Mouse (Mus musculus): ENCODE results near the gene Polr2g. TPM values are rescaled to one million over a fixed set of nuclear protein-coding genes. Genes with fewer than 3 reads are reported as not detected.
A peak's percentile ranks its signal among the peaks of the same experiment; 100 is the strongest.

Polr2g gene
- 184 and 194 TPM in 2 replicates for polyA plus RNA-seq (2014; fragmentation: Nextera tagmentation; extraction: Ambion mirVana)

GRCm38 (mm10) chr19:8798264-8798946, at the start of gene Polr2g:
Gene Polr2g, minus strand, starts transcription at chr19:8798577.
- ATAC-seq (ENCODE audit: low FRiP score): peak; percentile 72
- DNase-seq (ENCODE audit: low spot score): peak; percentile 95
- 2% methylated on average over 25 of the region's 25 CpGs for WGBS

GRCm38 (mm10) chr19:8844371-8845129, 46.2 kb upstream of the Polr2g start:
- WGBS: 73% methylated on average over 5 of the region's 5 CpGs
- Histone ChIP-seq H3K4me1 (replicated peaks; ENCODE audit: control insufficient read depth, insufficient read depth, low read length) (peaks cover 6% of the 10 kb centered on the region; the same call in 1 of the 2 replicates), H3K4me3 (ENCODE audit: low read depth, low read length) (no peak overlapping the region), H3K9me3 (ENCODE audit: control insufficient read depth, low read length) (no peaks in the 10 kb centered on the region), H3K9ac (ENCODE audit: low read depth, low read length) (no peak overlapping the region), H3K4me2 (replicated peaks; ENCODE audit: low read depth, low read length) (no peak overlapping the region), H3K27me3 (ENCODE audit: control insufficient read depth, insufficient read depth, low read length) (no peaks in the 10 kb centered on the region), H3K27ac (ENCODE audit: low read depth, low read length) (no peak overlapping the region), H3K36me3 (ENCODE audit: control insufficient read depth, insufficient read depth, low read length) (0 out of 2 replicates have a peak, but pooled peaks cover 9% of the 10 kb centered on the region)
- DNase-seq (ENCODE audit: low spot score): peak; percentile 86
- no peak for ATAC-seq (ENCODE audit: low FRiP score)

More at GRCm38 (mm10) chr19:8798264-8798946, at the start of gene Polr2g:
- Histone ChIP-seq H3K4me1 (replicated peaks; ENCODE audit: control insufficient read depth, insufficient read depth, low read length) (no peaks in the 10 kb centered on the region), H3K27ac (ENCODE audit: low read depth, low read length) (peak within 1 kb of the TSS; percentile 55; the same call in 1 of the 2 replicates), H3K36me3 (ENCODE audit: control insufficient read depth, insufficient read depth, low read length) (peaks cover 8% of the 10 kb centered on the region), H3K4me3 (ENCODE audit: low read depth, low read length) (peak within 1 kb of the TSS; percentile 64), H3K4me2 (replicated peaks; ENCODE audit: low read depth, low read length) (peak within 1 kb of the TSS; percentile 87), H3K9ac (ENCODE audit: low read depth, low read length) (peak within 1 kb of the TSS; percentile 75), H3K9me3 (ENCODE audit: control insufficient read depth, low read length) (no peaks in the 10 kb centered on the region), H3K27me3 (ENCODE audit: control insufficient read depth, insufficient read depth, low read length) (no peaks in the 10 kb centered on the region)

GRCm38 (mm10) chr19:8842961-8843360, 44.6 kb upstream of the Polr2g start:
- Histone ChIP-seq H3K4me2 (replicated peaks; ENCODE audit: low read depth, low read length) (no peak overlapping the region), H3K27me3 (ENCODE audit: control insufficient read depth, insufficient read depth, low read length) (no peaks in the 10 kb centered on the region), H3K4me3 (ENCODE audit: low read depth, low read length) (no peak overlapping the region), H3K27ac (ENCODE audit: low read depth, low read length) (no peak overlapping the region), H3K9ac (ENCODE audit: low read depth, low read length) (no peak overlapping the region), H3K9me3 (ENCODE audit: control insufficient read depth, low read length) (no peaks in the 10 kb centered on the region), H3K4me1 (replicated peaks; ENCODE audit: control insufficient read depth, insufficient read depth, low read length) (peaks cover 6% of the 10 kb centered on the region; the same call in 1 of the 2 replicates), H3K36me3 (ENCODE audit: control insufficient read depth, insufficient read depth, low read length) (0 out of 2 replicates have a peak, but pooled peaks cover 9% of the 10 kb centered on the region)
- no peak for DNase-seq (ENCODE audit: low spot score)
- WGBS: 91% methylated on average over 6 of the region's 6 CpGs
- ATAC-seq (ENCODE audit: low FRiP score): no peak

- Histone ChIP-seq H3K27me3 (ENCODE audit: control insufficient read depth, insufficient read depth, low read length) (no peaks in the 10 kb centered on the region), H3K4me3 (ENCODE audit: low read depth, low read length) (peak overlapping the region; percentile 48; the same call in 1 of the 2 replicates), H3K9ac (ENCODE audit: low read depth, low read length) (no peak overlapping the region), H3K27ac (ENCODE audit: low read depth, low read length) (0 out of 2 replicates have a peak overlapping the region, but pooled peaks have one; percentile 97), H3K9me3 (ENCODE audit: control insufficient read depth, low read length) (no peaks in the 10 kb centered on the region), H3K36me3 (ENCODE audit: control insufficient read depth, insufficient read depth, low read length) (no peaks in the 10 kb centered on the region), H3K4me1 (replicated peaks; ENCODE audit: control insufficient read depth, insufficient read depth, low read length) (peaks cover 6% of the 10 kb centered on the region; the same call in 1 of the 2 replicates), H3K4me2 (replicated peaks; ENCODE audit: low read depth, low read length) (peak overlapping the region; percentile 82)
- DNase-seq (ENCODE audit: low spot score): no peak
- no peak for ATAC-seq (ENCODE audit: low FRiP score)
- 92% methylated on average over 7 of the region's 7 CpGs for WGBS
Observed at GRCm38 (mm10) chr19:8841012-8841411, 42.6 kb upstream of the Polr2g start.

- peak; percentile 74 for DNase-seq (ENCODE audit: low spot score)
- no peaks in the 10 kb centered on the region for H3K36me3 ChIP-seq (ENCODE audit: control insufficient read depth, insufficient read depth, low read length)
- H3K9me3 ChIP-seq (ENCODE audit: control insufficient read depth, low read length): no peaks in the 10 kb centered on the region
- WGBS: 20% methylated on average over 29 of the region's 29 CpGs
- peak overlapping the region; percentile 56 for H3K9ac ChIP-seq (ENCODE audit: low read depth, low read length)
- no peaks in the 10 kb centered on the region for H3K27me3 ChIP-seq (ENCODE audit: control insufficient read depth, insufficient read depth, low read length)
- peaks cover 6% of the 10 kb centered on the region; the same call in 1 of the 2 replicates for H3K4me1 ChIP-seq (replicated peaks; ENCODE audit: control insufficient read depth, insufficient read depth, low read length)
- H3K27ac ChIP-seq (ENCODE audit: low read depth, low read length): peak overlapping the region; percentile 97
- H3K4me2 ChIP-seq (replicated peaks; ENCODE audit: low read depth, low read length): peak overlapping the region; percentile 82
- ATAC-seq (ENCODE audit: low FRiP score): peak; percentile 29
- peak overlapping the region; percentile 48 for H3K4me3 ChIP-seq (ENCODE audit: low read depth, low read length)
Observed at GRCm38 (mm10) chr19:8839908-8840791, 41.8 kb upstream of the Polr2g start.

GRCm38 (mm10) chr19:8839103-8839907, 40.9 kb upstream of the Polr2g start, which contains the start of gene Gng3:
Gene Gng3, minus strand, starts transcription at chr19:8839194.
- peaks cover 6% of the 10 kb centered on the region; the same call in 1 of the 2 replicates for H3K4me1 ChIP-seq (replicated peaks; ENCODE audit: control insufficient read depth, insufficient read depth, low read length)
- H3K9ac ChIP-seq (ENCODE audit: low read depth, low read length): peak within 1 kb of the TSS; percentile 76
- H3K9me3 ChIP-seq (ENCODE audit: control insufficient read depth, low read length): no peaks in the 10 kb centered on the region
- WGBS: 40% methylated on average over 11 of the region's 11 CpGs
- peak within 1 kb of the TSS; percentile 97 for H3K27ac ChIP-seq (ENCODE audit: low read depth, low read length)
- H3K4me3 ChIP-seq (ENCODE audit: low read depth, low read length): peak within 1 kb of the TSS; percentile 48
- H3K36me3 ChIP-seq (ENCODE audit: control insufficient read depth, insufficient read depth, low read length): 0 out of 2 replicates have a peak, but pooled peaks cover 3% of the 10 kb centered on the region
- DNase-seq (ENCODE audit: low spot score): peak; percentile 80
- peak within 1 kb of the TSS; percentile 82 for H3K4me2 ChIP-seq (replicated peaks; ENCODE audit: low read depth, low read length)
- ATAC-seq (ENCODE audit: low FRiP score): peak; percentile 81
- H3K27me3 ChIP-seq (ENCODE audit: control insufficient read depth, insufficient read depth, low read length): no peaks in the 10 kb centered on the region

GRCm38 (mm10) chr19:8838041-8838730, 39.8 kb upstream of the Polr2g start:
- 17% methylated on average over 15 of the region's 15 CpGs for WGBS
- DNase-seq (ENCODE audit: low spot score): peak; percentile 58
- Histone ChIP-seq H3K9ac (ENCODE audit: low read depth, low read length) (peak overlapping the region; percentile 76), H3K27me3 (ENCODE audit: control insufficient read depth, insufficient read depth, low read length) (no peaks in the 10 kb centered on the region), H3K4me2 (replicated peaks; ENCODE audit: low read depth, low read length) (peak overlapping the region; percentile 82), H3K27ac (ENCODE audit: low read depth, low read length) (peak overlapping the region; percentile 97), H3K9me3 (ENCODE audit: control insufficient read depth, low read length) (no peaks in the 10 kb centered on the region), H3K36me3 (ENCODE audit: control insufficient read depth, insufficient read depth, low read length) (peaks cover 3% of the 10 kb centered on the region; the same call in 1 of the 2 replicates), H3K4me3 (ENCODE audit: low read depth, low read length) (peak overlapping the region; percentile 48), H3K4me1 (replicated peaks; ENCODE audit: control insufficient read depth, insufficient read depth, low read length) (peaks cover 6% of the 10 kb centered on the region; the same call in 1 of the 2 replicates)
- ATAC-seq (ENCODE audit: low FRiP score): peak; percentile 20; the same call in 1 of the 2 replicates

All from hindbrain, embryonic 11.5 days (tissue).